ENCODE assay signal across 8 mouse cellular contexts in the genomic region with DNA sequence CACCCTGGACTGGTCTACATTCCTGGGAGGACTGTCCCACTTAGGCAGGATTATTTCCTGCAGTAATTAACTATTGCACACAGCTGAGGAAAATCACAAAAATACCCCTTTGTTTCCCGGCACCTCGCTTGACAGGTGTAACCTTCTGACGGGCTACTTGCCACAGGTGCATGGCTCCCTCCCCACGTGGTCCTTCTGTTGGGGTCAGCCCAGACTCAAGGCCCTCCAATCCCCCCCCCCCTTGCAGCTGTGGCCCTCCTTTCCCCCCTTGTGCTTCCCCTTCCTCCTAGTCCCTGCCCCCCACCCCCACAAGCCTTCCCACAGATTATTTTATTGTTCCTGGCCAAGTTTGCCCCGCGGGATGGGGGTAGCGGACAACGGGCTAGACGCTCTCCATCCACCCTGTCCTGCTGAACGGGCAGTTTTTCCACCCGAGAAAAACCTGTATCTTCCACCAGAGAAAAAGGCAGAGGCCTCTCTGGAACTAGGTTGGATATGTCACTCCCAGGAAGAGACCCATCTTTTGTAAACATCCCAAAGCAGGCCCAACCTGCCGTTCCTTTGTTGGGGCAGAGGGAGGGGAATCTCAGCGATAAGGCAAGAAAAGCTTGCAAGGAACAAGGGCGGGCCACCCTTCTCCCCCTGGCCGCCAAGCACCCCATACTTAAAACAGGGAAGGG. TPM values are rescaled to one million over a fixed set of nuclear protein-coding genes. Genes with fewer than 3 reads are reported as not detected.
DNase-seq lines count a peak whose midpoint lies in the region; ATAC-seq lines count a peak whose summit lies in the region.

No protein-coding gene starts in this region.

- no peaks in the 10 kb centered on the region for H3K9me3 ChIP-seq in liver, embryonic 13.5 days (replicated peaks)
- H3K9me3 ChIP-seq in neural tube, embryonic 13.5 days = no peaks in the 10 kb centered on the region

- peaks cover 29% of the 10 kb centered on the region for H3K36me3 ChIP-seq in liver, embryonic 13.5 days
- peaks cover 17% of the 10 kb centered on the region for H3K36me3 ChIP-seq in neural tube, embryonic 13.5 days

- peak overlapping the region; percentile 94 for H3K9ac ChIP-seq in liver, embryonic 13.5 days
- peak overlapping the region; percentile 99 for H3K9ac ChIP-seq in neural tube, embryonic 13.5 days

- H3K4me1 ChIP-seq in liver, embryonic 13.5 days (replicated peaks) = peaks cover 37% of the 10 kb centered on the region
- H3K4me1 ChIP-seq in neural tube, embryonic 13.5 days (replicated peaks) = peaks cover 28% of the 10 kb centered on the region

- intact Hi-C loops in heart, postnatal 10 days (cut with DNase I) = loop anchor here (2.0 kb wide), 1 partner anchor 27 kb away; no protein-coding TSS in a partner anchor

- WGBS in liver, embryonic 13.5 days (ENCODE audit: insufficient replicate concordance) = under 1% methylated on average over 15 of the region's 15 CpGs
- WGBS in neural tube, embryonic 13.5 days = under 1% methylated on average over 15 of the region's 15 CpGs

- DNase-seq in cerebellum, adult 11-12 months = peak; percentile 33
- no peak for DNase-seq in cerebellum, adult 11 months
- peak; percentile 18 to 36 for DNase-seq in urinary bladder, postnatal 36 days (ENCODE audit: low spot score in 2 of 2)
- DNase-seq in urinary bladder, postnatal 10 days (ENCODE audit: low spot score) = no peak
- DNase-seq in heart, postnatal 10 days = peak; percentile 41 to 52
- DNase-seq in liver, embryonic 13.5 days = no peak
- no peak for DNase-seq in frontal cortex, postnatal 25 days (ENCODE audit: low spot score in 2 of 2)

- H3K27me3 ChIP-seq in liver, embryonic 13.5 days = no peaks in the 10 kb centered on the region
- no peaks in the 10 kb centered on the region for H3K27me3 ChIP-seq in neural tube, embryonic 13.5 days

- no peak for ATAC-seq in liver, embryonic 13.5 days (ENCODE audit: low read depth)
- no peak for ATAC-seq in neural tube, embryonic 13.5 days (ENCODE audit: low read depth)

- H3K4me3 ChIP-seq in liver, embryonic 13.5 days (replicated peaks) = peak overlapping the region; percentile 95
- peak overlapping the region; percentile 74 for H3K4me3 ChIP-seq in neural tube, embryonic 13.5 days

- H3K27ac ChIP-seq in liver, embryonic 13.5 days = peak overlapping the region; percentile 80
- H3K27ac ChIP-seq in neural tube, embryonic 13.5 days (replicated peaks) = peak overlapping the region; percentile 100

- H3K4me2 ChIP-seq in liver, embryonic 13.5 days = peak overlapping the region; percentile 84
- H3K4me2 ChIP-seq in neural tube, embryonic 13.5 days = peak overlapping the region; percentile 98

RNA-seq across cellular contexts. Expression of gene Pcbp1, which starts 2.2 kb away (rescaled TPM):
- total RNA-seq in heart, postnatal 10 days (2021) = 100 to 1,000 TPM; 205 to 210 TPM
- 327 and 339 TPM in 2 replicates for polyA plus RNA-seq in liver, embryonic 13.5 days (2015; fragmentation: Nextera tagmentation; extraction: Ambion mirVana)
- polyA plus RNA-seq in neural tube, embryonic 13.5 days (2015; fragmentation: Nextera tagmentation; extraction: Ambion mirVana) = 431 and 435 TPM in 2 replicates

Comparison
In these comparisons a context has a peak if more than half of its experiments do, and no peak if none do; other contexts are left out.
1. DNase-seq: peak in cerebellum, adult 11-12 months (single experiment), urinary bladder, postnatal 36 days (2 of 2) and heart, postnatal 10 days (2 of 2); none in cerebellum, adult 11 months (single experiment), urinary bladder, postnatal 10 days (single experiment), liver, embryonic 13.5 days (single experiment) and frontal cortex, postnatal 25 days (0 of 2).